9 mouse cellular contexts compared by ENCODE assay signal in genomic region chr5:112343205-112343595, GRCm38 (mm10). TPM values are rescaled to one million over a fixed set of nuclear protein-coding genes. Genes with fewer than 3 reads are reported as not detected.
DNase-seq lines count a peak whose midpoint lies in the region; ATAC-seq lines count a peak whose summit lies in the region.
"Had no signal": no experiment of that assay in that cellular context is flagged by ENCODE, and none has a peak within 500 bp of the region (broad histone marks: within the 10 kb centered on the region; RNA-seq: fewer than 3 reads in every experiment).

No protein-coding gene starts in this region.

- H3K27me3 ChIP-seq in forebrain, embryonic 11.5 days (ENCODE audit: control insufficient read depth, insufficient read depth, low read length), result no peaks in the 10 kb centered on the region
- H3K27me3 ChIP-seq in limb, embryonic 15.5 days, result no peaks in the 10 kb centered on the region
- H3K27me3 ChIP-seq in neural tube, embryonic 13.5 days, result no peaks in the 10 kb centered on the region

- H3K4me3 ChIP-seq in forebrain, embryonic 11.5 days (ENCODE audit: low read depth, low read length), result peak overlapping the region; percentile 95
- H3K4me3 ChIP-seq in limb, embryonic 15.5 days, result peak overlapping the region; percentile 98
- peak overlapping the region; percentile 93 for H3K4me3 ChIP-seq in neural tube, embryonic 13.5 days

- peak; percentile 69 for ATAC-seq in forebrain, embryonic 11.5 days (replicated peaks; ENCODE audit: low FRiP score)
- no peak for ATAC-seq in limb, embryonic 15.5 days (ENCODE audit: insufficient number of reproducible peaks, low FRiP score, low TSS enrichment, low read depth)
- peak; percentile 78 for ATAC-seq in neural tube, embryonic 13.5 days (ENCODE audit: low read depth)

- peak overlapping the region; percentile 79 for H3K9ac ChIP-seq in forebrain, embryonic 11.5 days (ENCODE audit: low read length)
- H3K9ac ChIP-seq in limb, embryonic 15.5 days, result peak overlapping the region; percentile 91
- peak overlapping the region; percentile 91 for H3K9ac ChIP-seq in neural tube, embryonic 13.5 days

- peak; percentile 17 to 23 for DNase-seq in kidney, adult 8-10 months
- no peak for DNase-seq in kidney, adult 18-20 months
- DNase-seq in Muller cell, postnatal 12 days (ENCODE audit: inconsistent ontology term), result peak; percentile 66
- DNase-seq in forebrain, embryonic 11.5 days (ENCODE audit: low spot score), result no peak
- DNase-seq in right cerebral cortex, postnatal 14 days, result no peak
- no peak for DNase-seq in thymus, postnatal 0 days (ENCODE audit: low spot score)

- no peaks in the 10 kb centered on the region for H3K9me3 ChIP-seq in forebrain, embryonic 11.5 days (ENCODE audit: control insufficient read depth, low read length)
- no peaks in the 10 kb centered on the region for H3K9me3 ChIP-seq in limb, embryonic 15.5 days
- H3K9me3 ChIP-seq in neural tube, embryonic 13.5 days, result no peaks in the 10 kb centered on the region

- under 1% methylated on average over 24 of the region's 24 CpGs for WGBS in forebrain, embryonic 11.5 days
- WGBS in limb, embryonic 15.5 days, result under 1% methylated on average over 24 of the region's 24 CpGs
- WGBS in neural tube, embryonic 13.5 days, result 0% methylated on average over 24 of the region's 24 CpGs

- peak overlapping the region; percentile 52 for H3K4me2 ChIP-seq in forebrain, embryonic 11.5 days (ENCODE audit: low read depth, low read length, severe bottlenecking)
- H3K4me2 ChIP-seq in limb, embryonic 15.5 days, result peak overlapping the region; percentile 76
- peak overlapping the region; percentile 88 for H3K4me2 ChIP-seq in neural tube, embryonic 13.5 days

- H3K36me3 ChIP-seq in forebrain, embryonic 11.5 days (ENCODE audit: control insufficient read depth, insufficient read depth, low read length), result peaks cover 2% of the 10 kb centered on the region; the same call in 1 of the 2 replicates
- peaks cover 45% of the 10 kb centered on the region for H3K36me3 ChIP-seq in limb, embryonic 15.5 days
- H3K36me3 ChIP-seq in neural tube, embryonic 13.5 days, result peaks cover 27% of the 10 kb centered on the region

- 0 out of 2 replicates have a peak overlapping the region, but pooled peaks have one; percentile 31 for H3K27ac ChIP-seq in forebrain, embryonic 11.5 days (ENCODE audit: low read depth, low read length)
- H3K27ac ChIP-seq in limb, embryonic 15.5 days, result peak overlapping the region; percentile 68; the same call in 1 of the 2 replicates
- peak overlapping the region; percentile 64; the same call in 1 of the 2 replicates for H3K27ac ChIP-seq in neural tube, embryonic 13.5 days (replicated peaks)

- H3K4me1 ChIP-seq in forebrain, embryonic 11.5 days (replicated peaks; ENCODE audit: control insufficient read depth, insufficient read depth, low read length), result peaks cover 8% of the 10 kb centered on the region; the same call in 1 of the 2 replicates
- H3K4me1 ChIP-seq in limb, embryonic 15.5 days, result peaks cover 38% of the 10 kb centered on the region
- H3K4me1 ChIP-seq in neural tube, embryonic 13.5 days (replicated peaks), result peaks cover 52% of the 10 kb centered on the region

RNA-seq across cellular contexts. Expression of gene Hps4, which starts 0.3 kb away (rescaled TPM):
- polyA plus RNA-seq in forebrain, embryonic 11.5 days (2014; fragmentation: Nextera tagmentation; extraction: Ambion mirVana), result 32.9 and 35.4 TPM in 2 replicates
- 32.5 and 34.8 TPM in 2 replicates for polyA plus RNA-seq in limb, embryonic 15.5 days (2015; fragmentation: Nextera tagmentation; extraction: Ambion mirVana)
- 37.6 and 37.8 TPM in 2 replicates for polyA plus RNA-seq in neural tube, embryonic 13.5 days (2015; fragmentation: Nextera tagmentation; extraction: Ambion mirVana)
- 19.9 and 23.7 TPM in 2 replicates for polyA plus RNA-seq in thymus, postnatal 0 days (2015; fragmentation: Nextera tagmentation; extraction: Ambion mirVana)

RNA-seq across cellular contexts. Expression of gene Srrd, which starts 0.4 kb away (rescaled TPM):
- polyA plus RNA-seq in forebrain, embryonic 11.5 days (2014; fragmentation: Nextera tagmentation; extraction: Ambion mirVana), result 46.1 and 52.2 TPM in 2 replicates
- 32.6 and 37.8 TPM in 2 replicates for polyA plus RNA-seq in limb, embryonic 15.5 days (2015; fragmentation: Nextera tagmentation; extraction: Ambion mirVana)
- 53.9 and 54.4 TPM in 2 replicates for polyA plus RNA-seq in neural tube, embryonic 13.5 days (2015; fragmentation: Nextera tagmentation; extraction: Ambion mirVana)
- polyA plus RNA-seq in thymus, postnatal 0 days (2015; fragmentation: Nextera tagmentation; extraction: Ambion mirVana), result 28.0 and 30.2 TPM in 2 replicates

RNA-seq across cellular contexts. Expression of gene Gm6583, which starts 12.6 kb away (rescaled TPM):
- polyA plus RNA-seq in forebrain, embryonic 11.5 days (2014; fragmentation: Nextera tagmentation; extraction: Ambion mirVana), result 0.29 TPM in 1 of 2 replicates, not detected in the other
- 0.20 and 0.33 TPM in 2 replicates for polyA plus RNA-seq in limb, embryonic 15.5 days (2015; fragmentation: Nextera tagmentation; extraction: Ambion mirVana)
- polyA plus RNA-seq in neural tube, embryonic 13.5 days (2015; fragmentation: Nextera tagmentation; extraction: Ambion mirVana), result 0.08 and 0.26 TPM in 2 replicates
- polyA plus RNA-seq in thymus, postnatal 0 days (2015; fragmentation: Nextera tagmentation; extraction: Ambion mirVana), result 0.05 and 0.13 TPM in 2 replicates
- polyA plus RNA-seq: gonadal fat pad, adult 2 months had no signal

RNA-seq across cellular contexts. Expression of gene Tfip11, which starts 17.0 kb away (rescaled TPM):
- 32.5 and 33.7 TPM in 2 replicates for polyA plus RNA-seq in forebrain, embryonic 11.5 days (2014; fragmentation: Nextera tagmentation; extraction: Ambion mirVana)
- polyA plus RNA-seq in limb, embryonic 15.5 days (2015; fragmentation: Nextera tagmentation; extraction: Ambion mirVana), result 28.3 and 28.7 TPM in 2 replicates
- 29.7 and 34.2 TPM in 2 replicates for polyA plus RNA-seq in neural tube, embryonic 13.5 days (2015; fragmentation: Nextera tagmentation; extraction: Ambion mirVana)
- 26.9 and 27.9 TPM in 2 replicates for polyA plus RNA-seq in thymus, postnatal 0 days (2015; fragmentation: Nextera tagmentation; extraction: Ambion mirVana)

RNA-seq across cellular contexts. Expression of gene Asphd2, which starts 51.5 kb away (rescaled TPM):
- 50.7 and 54.1 TPM in 2 replicates for polyA plus RNA-seq in forebrain, embryonic 11.5 days (2014; fragmentation: Nextera tagmentation; extraction: Ambion mirVana)
- 13.0 and 18.5 TPM in 2 replicates for polyA plus RNA-seq in limb, embryonic 15.5 days (2015; fragmentation: Nextera tagmentation; extraction: Ambion mirVana)
- 52.4 and 69.6 TPM in 2 replicates for polyA plus RNA-seq in neural tube, embryonic 13.5 days (2015; fragmentation: Nextera tagmentation; extraction: Ambion mirVana)
- polyA plus RNA-seq in thymus, postnatal 0 days (2015; fragmentation: Nextera tagmentation; extraction: Ambion mirVana), result 0.23 and 0.63 TPM in 2 replicates

Comparison
In these comparisons a context has a peak if more than half of its experiments do, and no peak if none do; other contexts are left out.
1. DNase-seq: peak in kidney, adult 8-10 months (2 of 2) and Muller cell, postnatal 12 days (single experiment); none in kidney, adult 18-20 months (single experiment), forebrain, embryonic 11.5 days (single experiment), right cerebral cortex, postnatal 14 days (single experiment) and thymus, postnatal 0 days (single experiment).
2. Peak in every context shown above with its lines, with median percentiles within 50 percentile points of each other: H3K27ac ChIP-seq, H3K4me2 ChIP-seq, H3K4me3 ChIP-seq and H3K9ac ChIP-seq.